Mouse (Mus musculus) forebrain, embryonic 11.5 days (tissue): Measurements from ENCODE around the gene Arhgap10. TPM values are rescaled to one million over a fixed set of nuclear protein-coding genes. Genes with fewer than 3 reads are reported as not detected.

Source experiments
- ATAC-seq: fragments of 200-750 bp; cut with Nextera tagmentation; replicated peaks from 2 replicates; pipeline ENCODE4 v1.8.0; 2017; ENCODE audit warnings: moderate TSS enrichment; ENCODE audit not compliant: low FRiP score
- DNase-seq: peaks from one replicate; pipeline ENCODE4 v3.0.0-alpha.2; 2017; ENCODE audit warnings: low spot score
- H3K27ac ChIP-seq: fragments of 300-500 bp; sonication (generic); 2 replicates; pipeline ENCODE4 v1.5.1; 2014; ENCODE audit warnings: low read depth, low read length
- H3K27me3 ChIP-seq: fragments of 300-500 bp; sonication (generic); 2 replicates; pipeline ENCODE4 v1.6.1; 2014; ENCODE audit warnings: mild to moderate bottlenecking, low read length, mixed read lengths; ENCODE audit not compliant: control insufficient read depth, insufficient read depth
- H3K36me3 ChIP-seq: fragments of 300-500 bp; sonication (generic); 2 replicates; pipeline ENCODE4 v1.6.1; 2014; ENCODE audit warnings: mild to moderate bottlenecking, low read length, moderate library complexity, mixed read lengths; ENCODE audit not compliant: control insufficient read depth, insufficient read depth
- H3K4me1 ChIP-seq: fragments of 300-500 bp; sonication (generic); replicated peaks from 2 replicates; pipeline ENCODE4 v1.6.1; 2014; ENCODE audit warnings: low read length, mixed read lengths; ENCODE audit not compliant: control insufficient read depth, insufficient read depth
- H3K4me2 ChIP-seq: fragments of 300-500 bp; sonication (generic); 2 replicates; pipeline ENCODE4 v1.6.1; 2014; ENCODE audit warnings: low read depth, mild to moderate bottlenecking, low read length, moderate library complexity, mixed read lengths; ENCODE audit not compliant: severe bottlenecking
- H3K4me3 ChIP-seq: fragments of 300-500 bp; sonication (generic); 2 replicates; pipeline ENCODE4 v1.5.1; 2014; ENCODE audit warnings: low read depth, low read length
- H3K9ac ChIP-seq: fragments of 300-500 bp; sonication (generic); 2 replicates; pipeline ENCODE4 v1.6.1; 2014; ENCODE audit warnings: low read length
- H3K9me3 ChIP-seq: fragments of 300-500 bp; sonication (generic); 2 replicates; pipeline ENCODE4 v1.6.1; 2016; ENCODE audit warnings: low read length, mixed read lengths; ENCODE audit not compliant: control insufficient read depth
- WGBS: fragments of 180-500 bp; shearing (Covaris S2); extraction: QIAGEN DNeasy Blood & Tissue Kit; methylation state at CpG from one replicate; pipeline ENCODE4 v1.1.7; 2014; 5-methylcytosine and 5-hydroxymethylcytosine counted together
- polyA plus RNA-seq: library from polyadenylated mRNA; unstranded; fragments of >200 nt; fragmentation: Nextera tagmentation; extraction: Ambion mirVana; gene quantifications from 2 replicates; pipeline ENCODE4 v1.2.1, GENCODE M21; 2014

Gene Arhgap10
- polyA plus RNA-seq, 1 experiment from 2014 or later, result 15.4 TPM

GRCm38 (mm10) chr8:77321901-77322300, 195.9 kb downstream of the Arhgap10 start:
- H3K9ac ChIP-seq, result no peak overlapping the region
- no peaks in the 10 kb centered on the region for H3K4me1 ChIP-seq
- H3K9me3 ChIP-seq, result no peaks in the 10 kb centered on the region
- no peak overlapping the region for H3K4me2 ChIP-seq
- no peak overlapping the region for H3K27ac ChIP-seq
- no peak for ATAC-seq
- DNase-seq, result no peak
- H3K4me3 ChIP-seq, result no peak overlapping the region
- WGBS, result 96% methylated on average over 4 of the region's 4 CpGs
- no peaks in the 10 kb centered on the region for H3K27me3 ChIP-seq
- H3K36me3 ChIP-seq, result no peaks in the 10 kb centered on the region

GRCm38 (mm10) chr8:77318590-77318989, 199.2 kb downstream of the Arhgap10 start:
- Histone ChIP-seq H3K4me1 (no peaks in the 10 kb centered on the region), H3K4me3 (no peak overlapping the region), H3K9ac (no peak overlapping the region), H3K27me3 (no peaks in the 10 kb centered on the region), H3K9me3 (no peaks in the 10 kb centered on the region), H3K27ac (no peak overlapping the region), H3K4me2 (no peak overlapping the region), H3K36me3 (no peaks in the 10 kb centered on the region)
- WGBS, result 70% methylated on average over 9 of the region's 9 CpGs
- DNase-seq (no peak), ATAC-seq (no peak)

DNA sequence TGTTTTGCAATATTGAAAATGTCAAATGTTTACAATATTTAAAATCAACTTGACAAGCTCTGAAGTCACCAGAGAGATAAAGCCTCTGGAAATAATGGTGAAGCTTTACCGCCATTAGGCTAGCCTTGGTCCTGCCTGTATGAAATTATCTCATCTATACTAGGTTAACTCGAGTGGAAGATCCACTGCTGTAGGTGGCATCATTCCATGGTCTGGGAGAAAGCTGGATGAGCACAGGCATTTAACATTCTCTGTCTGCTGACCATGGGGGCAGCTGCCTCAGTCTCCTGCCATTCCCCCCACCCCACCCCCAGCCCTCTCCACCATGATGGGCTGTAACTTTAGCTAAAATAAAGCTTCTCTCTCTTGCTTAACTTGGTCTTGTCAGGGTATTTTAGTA, 200.0 kb downstream of the Arhgap10 start:
- Histone ChIP-seq H3K4me2 (no peak overlapping the region), H3K4me1 (no peaks in the 10 kb centered on the region), H3K36me3 (no peaks in the 10 kb centered on the region), H3K9ac (no peak overlapping the region), H3K4me3 (no peak overlapping the region), H3K9me3 (no peaks in the 10 kb centered on the region), H3K27me3 (no peaks in the 10 kb centered on the region), H3K27ac (no peak overlapping the region)
- WGBS, result 86% methylated on average over 2 of the region's 2 CpGs
- ATAC-seq, result no peak
- DNase-seq, result no peak

- ATAC-seq (no peak), DNase-seq (no peak)
- no peaks in the 10 kb centered on the region for H3K27me3 ChIP-seq
Measured at GRCm38 (mm10) chr8:77313003-77313402, 204.8 kb downstream of the Arhgap10 start.

GRCm38 (mm10) chr8:77311762-77312161, 206.0 kb downstream of the Arhgap10 start:
- Histone ChIP-seq H3K4me2 (no peak overlapping the region), H3K9ac (no peak overlapping the region), H3K27me3 (no peaks in the 10 kb centered on the region), H3K4me1 (no peaks in the 10 kb centered on the region), H3K4me3 (no peak overlapping the region), H3K36me3 (no peaks in the 10 kb centered on the region), H3K27ac (no peak overlapping the region), H3K9me3 (no peaks in the 10 kb centered on the region)
- DNase-seq (no peak), ATAC-seq (no peak)
- 91% methylated on average over 6 of the region's 6 CpGs for WGBS

More at GRCm38 (mm10) chr8:77313003-77313402, 204.8 kb downstream of the Arhgap10 start:
- WGBS, result 95% methylated on average over 3 of the region's 3 CpGs
- Histone ChIP-seq H3K4me2 (no peak overlapping the region), H3K4me1 (no peaks in the 10 kb centered on the region), H3K27ac (no peak overlapping the region), H3K9me3 (no peaks in the 10 kb centered on the region), H3K4me3 (no peak overlapping the region), H3K36me3 (no peaks in the 10 kb centered on the region), H3K9ac (no peak overlapping the region)

DNA sequence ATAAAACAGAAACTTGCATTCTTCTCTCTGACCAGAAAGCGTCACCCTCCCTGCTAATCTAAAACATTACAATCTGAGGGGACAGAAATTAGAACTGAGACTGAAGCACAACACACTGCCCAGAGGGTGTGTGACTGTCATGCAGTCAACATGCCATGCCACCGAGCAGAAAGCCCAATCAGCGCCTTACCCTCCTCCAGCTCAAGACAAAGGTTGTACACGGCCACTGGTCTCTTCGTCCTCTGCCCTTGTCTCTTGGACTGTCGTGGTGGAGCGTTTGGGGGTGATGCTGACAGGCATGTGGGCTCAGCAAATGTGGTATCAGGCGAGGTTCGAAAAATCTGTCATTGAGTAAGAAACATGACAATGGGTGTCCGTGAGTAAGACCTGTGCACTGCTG, 207.2 kb downstream of the Arhgap10 start:
- H3K4me2 ChIP-seq, result no peak overlapping the region
- no peaks in the 10 kb centered on the region for H3K9me3 ChIP-seq
- DNase-seq (no peak), ATAC-seq (no peak)
- H3K27ac ChIP-seq, result no peak overlapping the region
- 90% methylated on average over 10 of the region's 10 CpGs for WGBS
- no peaks in the 10 kb centered on the region for H3K4me1 ChIP-seq
- no peaks in the 10 kb centered on the region for H3K36me3 ChIP-seq
- no peak overlapping the region for H3K4me3 ChIP-seq
- no peaks in the 10 kb centered on the region for H3K27me3 ChIP-seq
- H3K9ac ChIP-seq, result no peak overlapping the region

DNA sequence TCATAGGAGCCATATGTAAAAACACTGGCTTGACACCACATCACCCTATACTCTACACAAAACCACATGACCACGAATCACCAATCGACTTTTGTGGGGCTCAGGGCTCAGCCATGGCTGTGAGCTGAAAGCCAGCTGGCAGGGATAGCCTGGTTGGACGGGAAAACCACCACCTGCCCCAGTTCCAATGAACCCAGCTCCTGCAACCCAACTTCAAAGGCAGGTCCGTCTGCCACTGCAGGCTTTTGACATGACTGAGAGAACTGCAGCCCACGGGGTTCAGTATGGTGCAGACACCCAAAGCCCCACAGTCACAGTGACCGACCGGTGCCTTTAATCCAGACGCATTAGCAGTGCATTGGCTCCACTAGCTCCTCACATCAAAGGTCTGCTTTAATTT, 207.7 kb downstream of the Arhgap10 start:
- Histone ChIP-seq H3K27ac (no peak overlapping the region), H3K9me3 (no peaks in the 10 kb centered on the region), H3K4me2 (no peak overlapping the region), H3K36me3 (no peaks in the 10 kb centered on the region), H3K9ac (no peak overlapping the region), H3K27me3 (no peaks in the 10 kb centered on the region), H3K4me1 (no peaks in the 10 kb centered on the region), H3K4me3 (no peak overlapping the region)
- 92% methylated on average over 8 of the region's 8 CpGs for WGBS
- ATAC-seq, result no peak
- no peak for DNase-seq

DNA sequence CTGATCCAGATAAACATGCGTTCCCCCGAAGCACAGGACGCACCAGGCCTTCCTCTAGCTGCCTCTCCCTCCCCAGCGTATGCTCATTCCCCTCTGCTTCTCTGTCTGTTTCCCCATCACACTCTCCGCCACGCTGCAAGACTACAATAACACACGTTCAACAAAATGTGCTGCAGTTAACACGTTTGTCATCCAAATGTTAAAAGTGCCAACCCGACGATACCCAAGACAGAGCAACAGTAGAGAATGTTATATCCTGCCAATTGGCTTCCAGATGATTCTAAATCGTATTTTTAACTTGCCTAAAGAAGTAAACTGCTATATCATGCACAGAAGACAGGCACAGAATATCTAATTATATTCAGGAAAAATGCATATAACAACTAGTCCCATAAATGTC, 223.2 kb downstream of the Arhgap10 start:
- Histone ChIP-seq H3K9me3 (no peaks in the 10 kb centered on the region), H3K27ac (no peak overlapping the region), H3K27me3 (no peaks in the 10 kb centered on the region), H3K4me3 (no peak overlapping the region), H3K4me2 (no peak overlapping the region), H3K9ac (no peak overlapping the region), H3K36me3 (no peaks in the 10 kb centered on the region), H3K4me1 (0 out of 2 replicates have a peak, but pooled peaks cover 2% of the 10 kb centered on the region)
- WGBS, result 93% methylated on average over 11 of the region's 11 CpGs
- DNase-seq (no peak), ATAC-seq (no peak)

DNA sequence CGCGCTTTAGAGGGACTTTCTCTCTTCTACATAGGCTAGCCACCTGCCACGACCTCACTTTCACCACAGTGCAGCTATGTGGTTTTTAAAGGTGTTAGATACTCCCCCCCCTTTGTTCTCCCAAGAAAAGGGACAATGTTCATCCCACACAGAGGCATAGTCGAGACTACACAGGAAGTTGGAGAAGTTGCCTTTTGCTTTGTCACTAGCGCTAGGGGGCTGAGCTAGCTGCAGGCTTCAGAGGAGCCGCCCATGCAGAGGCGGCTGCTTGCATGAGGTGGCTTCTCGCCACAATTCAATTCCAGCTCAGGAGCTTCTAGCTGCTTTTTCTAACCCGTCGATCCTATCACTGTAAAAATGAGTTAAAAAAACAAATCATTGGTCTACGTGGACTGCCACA, 225.1 kb downstream of the Arhgap10 start:
- Histone ChIP-seq H3K4me2 (no peak overlapping the region), H3K27me3 (no peaks in the 10 kb centered on the region), H3K4me3 (no peak overlapping the region), H3K36me3 (no peaks in the 10 kb centered on the region), H3K4me1 (0 out of 2 replicates have a peak, but pooled peaks cover 2% of the 10 kb centered on the region), H3K27ac (no peak overlapping the region), H3K9ac (no peak overlapping the region), H3K9me3 (no peaks in the 10 kb centered on the region)
- ATAC-seq (peak; percentile 49; the same call in 1 of the 2 replicates), DNase-seq (no peak)
- whole genome bisulfite sequencing, result 68% methylated on average over 11 of the region's 11 CpGs
